Mouse (Mus musculus) spleen, adult 2 months (tissue): ENCODE results near the gene Gm21954.

Source experiments
- CTCF ChIP-seq: fragments of 200-500 bp; IDR thresholded peaks from 2 replicates; pipeline ENCODE4 v1.5.1; 2011; ENCODE audit warnings: mild to moderate bottlenecking, inconsistent platforms; ENCODE audit not compliant: insufficient read depth, insufficient read length, insufficient replicate concordance; ENCODE audit errors: extremely low read depth
- POLR2A ChIP-seq: fragments of 200-500 bp; IDR thresholded peaks from 2 replicates; pipeline ENCODE4 v1.6.1; 2011; ENCODE audit warnings: low read depth, low read length, inconsistent platforms

- no peak for TF ChIP-seq POLR2A
- TF ChIP-seq CTCF, result no peak
Observed at GRCm38 (mm10) chr3:55476694-55477093, 4.7 kb upstream of the Gm21954 start.
